Mouse (Mus musculus): ENCODE data around the gene Nktr.
A peak's percentile ranks its signal among the peaks of the same experiment; 100 is the strongest.

Nktr gene

DNA sequence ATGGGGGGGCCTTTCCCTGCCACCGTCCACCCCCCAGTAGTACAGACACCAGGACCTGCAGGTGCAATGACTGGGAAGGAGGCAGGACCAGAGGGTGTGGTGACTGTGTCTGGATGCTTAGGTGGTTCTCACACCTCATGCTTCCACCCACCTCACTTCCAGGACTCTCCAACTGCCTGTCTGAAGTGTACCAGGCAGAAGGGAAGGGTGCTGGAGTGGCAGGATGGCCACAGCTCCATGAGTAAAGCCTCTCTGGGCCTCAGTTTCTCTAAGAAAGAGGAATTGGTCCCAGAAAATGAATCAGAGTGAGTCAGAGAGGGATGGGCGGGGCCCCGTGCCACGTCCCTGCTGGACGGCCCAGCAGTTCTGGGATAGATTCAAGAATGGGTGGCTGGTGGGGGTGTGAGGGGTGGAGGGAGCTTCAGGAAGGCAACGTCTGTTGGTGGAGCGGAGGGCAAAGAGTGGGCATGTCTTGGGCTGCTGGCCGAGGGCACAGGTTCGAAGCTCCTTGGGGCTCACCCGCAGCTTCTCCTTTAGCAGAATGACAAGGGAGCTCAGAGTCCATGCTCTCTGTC, 42.2 kb downstream of the Nktr start:
- DNase-seq (ENCODE audit: low read depth, low spot score): no peak

DNA sequence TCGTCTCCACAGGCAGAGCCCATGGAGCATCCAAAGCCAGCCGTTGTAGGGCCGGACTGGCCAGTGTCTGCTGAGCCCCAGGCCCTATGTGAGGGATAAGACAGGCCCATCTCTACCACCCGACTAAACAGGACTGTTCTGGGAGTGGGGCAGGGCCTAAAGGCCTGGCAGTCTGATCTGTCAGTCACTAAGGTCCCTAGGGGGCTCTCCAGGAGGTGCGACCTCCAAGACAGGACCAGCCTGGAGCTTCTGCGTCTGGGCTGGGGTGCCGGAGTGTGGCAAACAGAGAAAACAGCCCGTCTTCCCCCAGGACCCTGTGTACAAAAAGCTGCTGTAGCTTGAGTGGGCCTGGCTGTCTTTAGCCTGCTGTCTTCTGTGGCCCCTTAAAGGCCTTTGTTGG, 42.8 kb downstream of the Nktr start:
- DNase-seq (ENCODE audit: low read depth, low spot score): no peak

GRCm38 (mm10) chr9:121762248-121762647, 43.3 kb downstream of the Nktr start:
- no peak for DNase-seq (ENCODE audit: low read depth, low spot score)

GRCm38 (mm10) chr9:121762761-121763160, 43.8 kb downstream of the Nktr start:
- DNase-seq (ENCODE audit: low read depth, low spot score): no peak

DNA sequence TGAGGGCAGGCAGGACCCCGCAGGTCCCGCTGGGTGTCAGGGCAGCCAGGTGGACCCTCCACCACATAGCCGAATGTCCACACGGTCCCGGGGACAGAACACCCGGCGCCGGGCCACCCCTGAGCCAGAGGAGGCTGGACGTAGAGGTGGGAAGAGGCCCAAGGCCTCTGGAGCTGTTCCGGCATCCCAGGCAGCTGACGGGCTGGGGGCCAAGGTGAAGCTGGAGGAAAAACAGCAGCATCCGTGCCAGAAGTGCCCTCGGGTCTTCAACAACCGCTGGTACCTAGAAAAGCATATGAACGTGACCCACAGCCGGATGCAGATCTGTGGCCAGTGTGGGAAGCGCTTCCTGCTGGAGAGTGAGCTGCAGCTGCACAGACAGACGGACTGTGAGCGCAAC, 44.7 kb downstream of the Nktr start:
- no peak for DNase-seq (ENCODE audit: low read depth, low spot score)

DNA sequence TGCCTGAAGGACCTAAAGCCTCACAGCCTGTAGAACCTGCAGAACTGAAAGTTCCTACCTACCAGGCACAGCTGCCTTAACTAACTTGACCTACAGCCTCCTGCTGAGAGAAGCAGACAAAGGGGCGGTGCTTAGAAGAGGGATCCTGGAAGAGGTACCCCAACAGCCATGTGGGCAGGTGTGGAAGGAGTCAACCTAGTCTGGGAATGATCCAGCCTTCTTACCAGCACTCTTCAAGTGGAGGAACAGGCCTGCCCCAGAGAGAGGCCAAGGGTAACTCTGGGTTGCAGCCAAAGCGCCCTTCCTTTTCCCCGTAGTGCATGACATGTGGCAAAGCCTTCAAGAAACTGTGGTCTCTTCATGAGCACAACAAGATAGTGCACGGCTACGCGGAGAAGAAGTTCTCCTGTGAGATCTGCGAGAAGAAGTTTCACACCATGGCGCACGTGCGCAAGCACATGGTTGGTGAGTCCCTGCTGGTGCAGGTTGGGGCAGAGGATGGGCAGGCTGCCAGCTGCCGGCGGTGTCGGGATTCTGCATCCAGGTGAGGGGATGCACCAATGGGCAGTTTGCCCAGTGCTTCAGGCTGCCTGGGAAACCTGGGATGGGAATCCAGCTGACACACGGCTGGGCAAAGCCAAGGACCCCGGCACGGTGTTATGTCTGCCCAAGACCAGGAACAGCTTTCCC, 46.3 kb downstream of the Nktr start:
- DNase-seq (ENCODE audit: low read depth, low spot score): no peak

- DNase-seq (ENCODE audit: low read depth, low spot score): no peak
These were observed 53.4 kb downstream of the Nktr start for GRCm38 (mm10) chr9:121772412-121772811.

DNA sequence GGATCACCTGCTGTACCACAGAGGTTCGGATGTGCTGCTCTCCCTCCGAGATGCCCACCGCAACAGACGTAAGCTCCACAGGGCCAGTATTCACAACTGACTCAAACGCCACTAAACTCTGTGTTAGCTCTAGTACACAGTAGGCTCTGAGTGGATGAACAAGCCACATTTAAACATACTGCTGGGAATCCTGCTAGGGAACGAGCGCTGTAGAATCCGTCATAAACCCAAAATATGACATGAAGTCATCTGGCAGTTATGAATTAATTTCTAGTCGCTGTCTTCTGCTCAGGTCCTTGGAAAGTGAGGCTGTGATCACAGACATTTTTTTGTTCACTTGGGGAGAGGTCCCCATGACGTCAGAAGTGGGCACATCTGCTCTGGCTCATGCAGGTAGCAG, 57.0 kb downstream of the Nktr start:
- DNase-seq (ENCODE audit: low read depth, low spot score): no peak

- no peak for DNase-seq (ENCODE audit: low read depth, low spot score)
These were observed 57.5 kb downstream of the Nktr start for GRCm38 (mm10) chr9:121776511-121776910.

DNA sequence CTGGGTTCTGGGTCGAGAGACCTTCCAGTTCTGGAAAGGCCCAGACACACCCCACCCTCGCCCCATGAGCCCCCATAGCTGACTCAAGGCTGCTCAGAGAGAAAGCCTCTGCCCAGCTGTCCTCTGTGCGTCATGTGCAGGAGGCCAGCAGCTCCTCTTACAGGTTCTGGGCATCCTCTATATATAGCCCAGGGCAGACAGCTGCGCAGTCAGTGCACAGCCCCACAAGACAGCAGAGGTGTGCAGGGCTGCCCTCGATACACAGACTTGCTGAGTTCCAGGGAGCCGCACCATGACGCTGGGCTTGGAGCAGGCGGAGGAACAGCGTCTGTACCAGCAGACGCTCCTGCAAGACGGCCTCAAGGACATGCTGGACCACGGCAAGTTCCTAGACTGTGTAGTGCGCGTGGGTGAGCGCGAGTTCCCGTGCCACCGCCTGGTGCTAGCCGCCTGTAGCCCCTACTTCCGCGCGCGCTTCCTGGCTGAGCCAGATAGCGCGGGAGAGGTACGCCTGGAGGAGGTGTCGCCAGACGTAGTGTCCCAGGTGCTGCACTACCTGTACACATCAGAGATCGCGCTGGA, 58.6 kb downstream of the Nktr start, which contains the start of gene Klhl40:
TSS of gene Klhl40 (plus strand) at position 124 of the 582 bp plus-strand sequence.
- no peak for DNase-seq (ENCODE audit: low read depth, low spot score)

DNA sequence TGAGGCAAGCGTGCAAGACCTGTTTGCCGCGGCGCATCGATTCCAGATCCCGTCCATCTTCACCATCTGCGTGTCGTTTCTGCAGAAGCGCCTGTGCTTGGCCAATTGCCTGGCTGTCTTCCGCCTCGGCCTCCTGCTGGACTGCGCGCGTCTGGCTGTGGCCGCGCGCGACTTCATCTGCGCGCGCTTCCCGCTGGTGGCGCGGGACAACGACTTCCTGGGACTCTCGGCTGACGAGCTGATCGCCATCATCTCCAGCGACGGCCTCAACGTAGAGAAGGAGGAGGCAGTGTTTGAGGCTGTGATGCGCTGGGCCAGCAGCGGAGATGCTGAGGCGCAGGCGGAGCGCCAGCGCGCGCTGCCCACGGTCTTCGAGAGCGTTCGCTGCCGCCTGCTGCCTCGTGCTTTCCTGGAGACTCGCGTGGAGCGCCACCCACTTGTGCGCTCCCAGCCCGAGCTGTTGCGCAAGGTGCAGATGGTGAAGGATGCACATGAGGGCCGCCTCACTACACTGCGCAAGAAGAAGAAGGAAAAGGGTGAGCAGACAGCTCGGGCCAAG, 59.2 kb downstream of the Nktr start:
- DNase-seq (ENCODE audit: low read depth, low spot score): no peak

DNA sequence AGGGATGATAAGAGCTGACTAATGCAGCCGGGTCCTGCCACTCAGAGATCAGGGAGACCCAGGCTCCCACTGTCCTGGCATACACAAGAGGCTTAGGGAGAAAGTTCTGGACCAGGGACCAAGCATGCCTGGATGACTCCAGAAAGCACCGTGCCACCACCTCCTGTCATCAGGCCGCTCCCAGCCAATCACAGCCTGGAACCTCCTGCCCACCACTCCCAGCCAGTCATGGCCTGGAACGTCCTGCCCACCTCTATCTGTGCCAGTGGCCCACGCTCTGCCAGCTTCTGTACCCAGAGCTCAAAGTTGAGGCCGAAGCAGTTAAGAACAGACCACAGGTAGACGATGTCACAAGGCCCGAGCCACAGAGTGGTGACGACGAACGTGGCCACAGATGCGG, 65.8 kb downstream of the Nktr start:
- no peak for DNase-seq (ENCODE audit: low read depth, low spot score)

DNA sequence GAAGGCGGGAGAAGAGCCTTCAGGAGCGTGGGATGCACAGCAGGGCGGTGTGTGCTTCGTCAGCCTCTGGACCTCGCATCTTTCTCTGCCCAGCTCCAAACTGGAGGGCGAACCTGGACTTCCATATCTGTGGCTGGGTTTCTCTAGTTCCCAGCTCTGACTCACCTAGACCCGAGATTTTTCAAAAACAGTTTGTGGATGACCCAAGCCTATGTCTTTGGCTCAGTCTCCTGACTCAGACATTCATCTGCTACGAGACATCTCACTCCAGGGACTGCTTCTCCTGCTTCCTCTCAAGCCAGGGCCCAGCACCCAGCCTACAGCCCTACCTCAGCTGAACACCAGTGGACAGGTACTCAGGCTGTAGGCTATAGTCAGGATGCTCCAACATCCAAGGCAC, 66.3 kb downstream of the Nktr start:
- DNase-seq (ENCODE audit: low read depth, low spot score): no peak

- no peak for DNase-seq (ENCODE audit: low read depth, low spot score)
These were observed 67.4 kb downstream of the Nktr start for GRCm38 (mm10) chr9:121786359-121786758.

DNA sequence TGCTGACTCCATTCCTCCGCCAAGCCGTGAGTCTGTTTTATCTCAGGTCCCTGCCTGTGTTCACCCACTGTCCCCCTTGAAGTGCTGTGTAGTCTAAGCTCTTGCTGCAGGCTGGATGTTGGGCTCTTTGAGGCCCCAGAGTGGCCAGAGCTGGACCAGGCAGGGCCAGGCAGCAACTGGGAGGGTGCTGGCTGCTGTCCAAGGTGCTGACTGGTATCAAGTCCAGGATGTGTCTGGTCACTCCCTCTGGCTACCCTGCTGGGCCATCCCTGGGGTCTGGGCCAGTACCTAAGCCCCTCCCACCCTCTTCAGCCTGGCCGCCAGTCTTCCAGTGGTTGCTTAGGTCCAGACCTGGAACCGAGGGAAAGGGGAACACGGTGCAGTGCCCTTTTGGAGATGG, 72.2 kb downstream of the Nktr start:
- no peak for DNase-seq (ENCODE audit: low read depth, low spot score)

GRCm38 (mm10) chr9:121791757-121792521, 73.0 kb downstream of the Nktr start, which contains the start of gene Hhatl:
Hhatl (minus strand) TSS chr9:121792507.
- DNase-seq (ENCODE audit: low read depth, low spot score): no peak

- no peak for DNase-seq (ENCODE audit: low read depth, low spot score)
These were observed 76.1 kb downstream of the Nktr start for GRCm38 (mm10) chr9:121794972-121795539.

- peak; percentile 20 for DNase-seq (ENCODE audit: low read depth, low spot score)
These were observed 78.8 kb downstream of the Nktr start for GRCm38 (mm10) chr9:121797722-121798121.

DNA sequence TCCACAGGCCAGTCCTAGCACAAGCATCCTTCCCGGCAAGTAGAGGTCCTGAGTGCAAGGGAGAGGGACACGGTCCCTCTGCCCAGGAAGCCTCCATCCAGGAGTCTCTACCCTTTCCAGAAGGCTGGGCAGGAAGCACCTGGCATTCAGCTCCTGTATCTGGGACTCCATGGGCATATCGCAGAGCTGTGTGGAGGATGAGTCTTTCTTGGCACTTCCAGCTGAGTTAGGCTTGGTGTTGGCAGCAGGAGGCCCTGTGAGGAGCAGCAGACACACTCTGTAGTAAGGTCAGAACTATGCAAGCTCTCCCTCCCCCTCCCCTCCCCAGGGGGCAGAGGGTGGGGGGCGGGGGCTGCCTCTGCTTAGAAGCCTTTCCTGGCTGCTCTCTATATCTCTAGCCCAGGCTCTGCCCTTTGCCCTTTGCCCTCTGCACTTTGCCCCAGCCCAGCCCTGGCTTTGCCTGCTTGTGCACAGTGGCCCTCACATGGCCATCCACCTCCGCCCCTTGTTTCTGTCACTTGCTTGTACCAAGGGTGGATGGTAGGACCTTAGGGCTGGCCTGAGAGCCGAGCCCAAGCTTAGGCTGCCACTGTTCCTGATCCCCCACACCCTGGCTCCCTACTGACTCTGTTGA, 80.0 kb downstream of the Nktr start:
- no peak for DNase-seq (ENCODE audit: low read depth, low spot score)

DNA sequence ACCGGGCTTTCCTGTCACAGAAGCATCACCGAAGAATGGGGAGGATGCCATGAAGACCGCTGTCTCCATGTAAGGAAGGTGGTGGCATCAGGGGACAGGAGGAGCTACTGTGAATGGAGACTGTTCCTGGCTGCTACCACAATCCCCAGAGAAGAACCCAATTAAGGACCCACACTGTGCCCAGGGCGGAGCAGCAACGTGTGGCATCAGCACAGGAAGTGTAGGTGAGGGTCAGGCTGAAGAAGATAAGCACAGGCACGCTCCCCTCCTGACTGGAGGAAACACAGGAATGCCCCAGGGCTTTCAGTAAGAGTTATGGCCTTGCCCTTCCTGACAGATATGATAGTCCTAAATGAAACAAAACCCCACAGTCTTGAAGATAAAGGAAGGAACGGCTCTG, 83.8 kb downstream of the Nktr start:
- no peak for DNase-seq (ENCODE audit: low read depth, low spot score)
